Mouse (Mus musculus): ENCODE measurements around the gene Klf13.

Gene Klf13

GRCm38 (mm10) chr7:63925413-63926360 lies 13.0 kb downstream of the Klf13 start:
- DNase-seq (ENCODE audit: low read depth, low spot score), result peak; percentile 81

- peak; percentile 91 for DNase-seq (ENCODE audit: low read depth, low spot score)
These were observed 13.8 kb downstream of the Klf13 start for GRCm38 (mm10) chr7:63924747-63925412.

- DNase-seq (ENCODE audit: low read depth, low spot score), result no peak
These were observed 14.6 kb downstream of the Klf13 start for GRCm38 (mm10) chr7:63924151-63924550.

GRCm38 (mm10) chr7:63922975-63923374 lies 15.7 kb downstream of the Klf13 start:
- DNase-seq (ENCODE audit: low read depth, low spot score), result no peak

GRCm38 (mm10) chr7:63922571-63922970 lies 16.1 kb downstream of the Klf13 start:
- DNase-seq (ENCODE audit: low read depth, low spot score), result no peak

- DNase-seq (ENCODE audit: low read depth, low spot score), result no peak
These were observed 16.7 kb downstream of the Klf13 start for GRCm38 (mm10) chr7:63921909-63922562.

GRCm38 (mm10) chr7:63918771-63919768 lies 19.6 kb downstream of the Klf13 start:
- no peak for DNase-seq (ENCODE audit: low read depth, low spot score)

- no peak for DNase-seq (ENCODE audit: low read depth, low spot score)
These were observed 21.0 kb downstream of the Klf13 start for GRCm38 (mm10) chr7:63917693-63918092.

GRCm38 (mm10) chr7:63916268-63916907 lies 22.3 kb downstream of the Klf13 start, which contains the start of gene E030018B13Rik:
Gene E030018B13Rik (plus strand): TSS chr7:63916857.
- DNase-seq (ENCODE audit: low read depth, low spot score), result no peak

GRCm38 (mm10) chr7:63914891-63915290 lies 23.8 kb downstream of the Klf13 start:
- DNase-seq (ENCODE audit: low read depth, low spot score), result no peak

- DNase-seq (ENCODE audit: low read depth, low spot score), result no peak
These were observed 24.7 kb downstream of the Klf13 start for GRCm38 (mm10) chr7:63913724-63914692.

GRCm38 (mm10) chr7:63912924-63913723 lies 25.6 kb downstream of the Klf13 start:
- DNase-seq (ENCODE audit: low read depth, low spot score), result no peak

- peak; percentile 74 for DNase-seq (ENCODE audit: low read depth, low spot score)
These were observed 26.4 kb downstream of the Klf13 start for GRCm38 (mm10) chr7:63912234-63912810.

GRCm38 (mm10) chr7:63911383-63912233 lies 27.1 kb downstream of the Klf13 start:
- DNase-seq (ENCODE audit: low read depth, low spot score), result peak; percentile 94

- DNase-seq (ENCODE audit: low read depth, low spot score), result no peak
These were observed 27.8 kb downstream of the Klf13 start for GRCm38 (mm10) chr7:63910912-63911311.

GRCm38 (mm10) chr7:63910225-63910624 lies 28.5 kb downstream of the Klf13 start:
- DNase-seq (ENCODE audit: low read depth, low spot score), result no peak
